11 mouse cellular contexts compared by ENCODE assay signal in the genomic region with DNA sequence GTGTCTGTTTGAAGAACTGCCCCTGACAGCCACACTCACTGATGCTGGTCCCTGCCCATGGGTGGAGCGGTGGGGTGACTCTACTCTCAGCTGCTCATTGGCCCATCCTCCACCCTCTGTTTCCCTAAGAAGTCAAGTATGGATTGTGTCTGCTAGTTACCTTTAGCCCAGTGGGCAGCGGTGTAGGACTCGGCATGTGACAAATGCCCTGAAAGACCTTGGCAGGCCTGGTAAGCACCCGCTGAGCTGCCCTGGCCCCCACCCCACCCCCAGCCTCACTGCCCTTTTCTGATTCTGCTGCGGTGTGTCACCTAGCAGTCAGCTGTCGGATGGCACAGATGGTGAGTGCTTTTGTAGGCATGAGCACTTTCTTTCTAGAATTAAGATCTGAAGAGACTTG. TPM values are rescaled to one million over a fixed set of nuclear protein-coding genes. Genes with fewer than 3 reads are reported as not detected.
DNase-seq lines count a peak whose midpoint lies in the region; ATAC-seq and TF ChIP-seq lines count a peak whose summit lies in the region.
"Had no signal": no experiment of that assay in that cellular context is flagged by ENCODE, and none has a peak within 500 bp of the region (broad histone marks: within the 10 kb centered on the region; RNA-seq: fewer than 3 reads in every experiment).

No protein-coding gene starts in this region.

- no peak for TF ChIP-seq CTCF in left cerebral cortex, adult 2 months (IDR thresholded peaks at IDR 0.05)
- no peak for TF ChIP-seq CTCF in kidney, postnatal 0 days (IDR thresholded peaks at IDR 0.05; ENCODE audit: low read depth)

- no peak overlapping the region for H3K27ac ChIP-seq in left cerebral cortex, adult 2 months
- H3K27ac ChIP-seq in heart, embryonic 12.5 days (ENCODE audit: poor library complexity, severe bottlenecking) = 0 out of 2 replicates have a peak overlapping the region, but pooled peaks have one; percentile 17
- no peak overlapping the region; the same call in 1 of the 2 replicates for H3K27ac ChIP-seq in kidney, postnatal 0 days
- H3K27ac ChIP-seq in stomach, embryonic 15.5 days = no peak overlapping the region
- H3K27ac ChIP-seq: embryonic facial prominence, embryonic 13.5 days; hindbrain, embryonic 10.5 days; limb, embryonic 10.5 days had no signal

- intact Hi-C loops in left cerebral cortex, adult 2 months (cut with DNase I) = no loop called here

- no peak for DNase-seq in left cerebral cortex, adult 2 months (ENCODE audit: extremely low spot score in 1 of 2, low spot score in 2 of 2)
- no peak for DNase-seq in left cerebral cortex, adult 11 months (ENCODE audit: low spot score)
- DNase-seq in kidney, postnatal 0 days (ENCODE audit: low spot score) = no peak
- no peak for DNase-seq in urinary bladder, postnatal 4 days (ENCODE audit: low spot score in 2 of 2)
- DNase-seq in frontal cortex, adult 2 months (ENCODE audit: extremely low spot score in 1 of 2, low spot score in 1 of 2) = no peak

- WGBS in heart, embryonic 12.5 days = 62% methylated on average over 6 of the region's 6 CpGs
- 79% methylated on average over 6 of the region's 6 CpGs for WGBS in kidney, postnatal 0 days
- 66% methylated on average over 6 of the region's 6 CpGs for WGBS in stomach, embryonic 15.5 days

- H3K4me3 ChIP-seq in left cerebral cortex, adult 2 months = 0 out of 2 replicates have a peak overlapping the region, but pooled peaks have one; percentile 8
- H3K4me3 ChIP-seq in heart, embryonic 12.5 days = no peak overlapping the region
- H3K4me3 ChIP-seq in kidney, postnatal 0 days (replicated peaks; ENCODE audit: low read depth, low read length) = no peak overlapping the region
- H3K4me3 ChIP-seq in stomach, embryonic 15.5 days (replicated peaks) = no peak overlapping the region
- H3K4me3 ChIP-seq: embryonic facial prominence, embryonic 13.5 days; hindbrain, embryonic 10.5 days; limb, embryonic 10.5 days; megakaryocyte, embryonic 14.5 days had no signal

- peaks cover 6% of the 10 kb centered on the region; the same call in 1 of the 2 replicates for H3K36me3 ChIP-seq in heart, embryonic 12.5 days
- H3K36me3 ChIP-seq in kidney, postnatal 0 days (ENCODE audit: insufficient read depth, low read length) = no peaks in the 10 kb centered on the region
- 0 out of 2 replicates have a peak, but pooled peaks cover 5% of the 10 kb centered on the region for H3K36me3 ChIP-seq in stomach, embryonic 15.5 days
- H3K36me3 ChIP-seq: embryonic facial prominence, embryonic 13.5 days; hindbrain, embryonic 10.5 days; limb, embryonic 10.5 days had no signal

- no peaks in the 10 kb centered on the region for H3K9me3 ChIP-seq in heart, embryonic 12.5 days (replicated peaks)
- no peaks in the 10 kb centered on the region for H3K9me3 ChIP-seq in kidney, postnatal 0 days (replicated peaks; ENCODE audit: low read length)
- no peaks in the 10 kb centered on the region for H3K9me3 ChIP-seq in stomach, embryonic 15.5 days
- H3K9me3 ChIP-seq: embryonic facial prominence, embryonic 13.5 days; hindbrain, embryonic 10.5 days; limb, embryonic 10.5 days; megakaryocyte, embryonic 14.5 days had no signal

- H3K4me2 ChIP-seq in heart, embryonic 12.5 days = peak overlapping the region; percentile 18; the same call in 1 of the 2 replicates
- no peak overlapping the region for H3K4me2 ChIP-seq in kidney, postnatal 0 days (ENCODE audit: low read length)
- no peak overlapping the region for H3K4me2 ChIP-seq in stomach, embryonic 15.5 days
- H3K4me2 ChIP-seq: embryonic facial prominence, embryonic 13.5 days had no signal

- no peaks in the 10 kb centered on the region for H3K27me3 ChIP-seq in heart, embryonic 12.5 days (replicated peaks)
- H3K27me3 ChIP-seq in kidney, postnatal 0 days (ENCODE audit: insufficient read depth, low read length) = no peaks in the 10 kb centered on the region
- no peaks in the 10 kb centered on the region for H3K27me3 ChIP-seq in stomach, embryonic 15.5 days (replicated peaks)
- H3K27me3 ChIP-seq: embryonic facial prominence, embryonic 13.5 days; megakaryocyte, embryonic 14.5 days had no signal

- no peak for ATAC-seq in heart, embryonic 12.5 days (ENCODE audit: insufficient number of reproducible peaks, low FRiP score)
- peak; percentile 77 for ATAC-seq in kidney, postnatal 0 days (replicated peaks; ENCODE audit: low FRiP score, low read depth)
- ATAC-seq in stomach, embryonic 15.5 days (ENCODE audit: insufficient read depth, low FRiP score, low read depth) = peak; percentile 61; the same call in 1 of the 2 replicates

- peaks cover 19% of the 10 kb centered on the region for H3K4me1 ChIP-seq in heart, embryonic 12.5 days (replicated peaks)
- H3K4me1 ChIP-seq in kidney, postnatal 0 days (replicated peaks; ENCODE audit: insufficient read depth, low read length) = peaks cover 5% of the 10 kb centered on the region; the same call in 1 of the 2 replicates
- H3K4me1 ChIP-seq in stomach, embryonic 15.5 days = peaks cover 6% of the 10 kb centered on the region; the same call in 1 of the 2 replicates

- no peak overlapping the region for H3K9ac ChIP-seq in heart, embryonic 12.5 days
- no peak overlapping the region for H3K9ac ChIP-seq in kidney, postnatal 0 days (ENCODE audit: low read depth, low read length)
- no peak overlapping the region for H3K9ac ChIP-seq in stomach, embryonic 15.5 days
- H3K9ac ChIP-seq: embryonic facial prominence, embryonic 13.5 days had no signal

RNA-seq across cellular contexts. Expression of gene Acsl1, which starts 20.0 kb away (rescaled TPM):
- total RNA-seq in left cerebral cortex, adult 2 months (2021) = 10 to 100 TPM; 41.4 to 45.8 TPM
- 23.3 and 24.5 TPM in 2 replicates for polyA plus RNA-seq in heart, embryonic 12.5 days (2016; fragmentation: Nextera tagmentation; extraction: Ambion mirVana)
- 47.0 and 49.7 TPM in 2 replicates for polyA plus RNA-seq in kidney, postnatal 0 days (2015; fragmentation: Nextera tagmentation; extraction: Ambion mirVana)
- 24.1 and 25.7 TPM in 2 replicates for polyA plus RNA-seq in stomach, embryonic 15.5 days (2015; fragmentation: Nextera tagmentation; extraction: Ambion mirVana)
- 31.7 and 36.2 TPM in 2 replicates for polyA plus RNA-seq in frontal cortex, adult 2 months (2012; rRNA removed)
